Mouse (Mus musculus) testis, adult 2 months (tissue): ENCODE results near the gene Inpp5k.

ENCODE experiments used
- CTCF ChIP-seq: fragments of 200-500 bp; IDR thresholded peaks from 2 replicates; pipeline ENCODE4 v1.5.1; 2012; ENCODE audit warnings: low read depth, mild to moderate bottlenecking, inconsistent platforms, low read length, moderate library complexity; ENCODE audit not compliant: control insufficient read depth, insufficient read depth, insufficient replicate concordance
- POLR2A ChIP-seq: fragments of 200-500 bp; IDR thresholded peaks from 2 replicates; pipeline ENCODE4 v1.6.1; 2012; ENCODE audit warnings: low read depth, mild to moderate bottlenecking, inconsistent platforms, low read length, moderate library complexity; ENCODE audit not compliant: control insufficient read depth

GRCm38 (mm10) chr11:75687343-75687993 lies 56.7 kb downstream of the Inpp5k start:
- TF ChIP-seq CTCF, result no peak
- TF ChIP-seq POLR2A, result no peak
